Mouse (Mus musculus): Measurements from ENCODE around the gene Fntb. TPM values are rescaled to one million over a fixed set of nuclear protein-coding genes. Genes with fewer than 3 reads are reported as not detected.

Gene Fntb
- polyA plus RNA-seq, 1 experiment from 2014 or later: 39.9 TPM

GRCm38 (mm10) chr12:76948185-76948584 lies 182.8 kb downstream of the Fntb start:
- Histone ChIP-seq H3K9ac (replicated peaks; ENCODE audit: low read length) (no peak overlapping the region), H3K27ac (replicated peaks; ENCODE audit: low read depth, low read length) (no peak overlapping the region), H3K4me1 (ENCODE audit: control insufficient read depth, insufficient read depth, low read length) (no peaks in the 10 kb centered on the region), H3K36me3 (ENCODE audit: control insufficient read depth, insufficient read depth, low read length) (peaks cover 90% of the 10 kb centered on the region), H3K9me3 (ENCODE audit: control insufficient read depth, low read length) (no peaks in the 10 kb centered on the region), H3K4me3 (replicated peaks; ENCODE audit: low read depth, low read length) (no peak overlapping the region), H3K4me2 (ENCODE audit: low read length) (no peak overlapping the region), H3K27me3 (ENCODE audit: control insufficient read depth, insufficient read depth, low read length) (no peaks in the 10 kb centered on the region)
- WGBS: 89% methylated on average over 2 of the region's 2 CpGs
- ATAC-seq (ENCODE audit: low FRiP score, low TSS enrichment): no peak
- no peak for DNase-seq

- 94% methylated on average over 3 of the region's 3 CpGs for WGBS
- H3K4me3 ChIP-seq (replicated peaks; ENCODE audit: low read depth, low read length): no peak overlapping the region
- H3K4me2 ChIP-seq (ENCODE audit: low read length): no peak overlapping the region
- no peaks in the 10 kb centered on the region for H3K9me3 ChIP-seq (ENCODE audit: control insufficient read depth, low read length)
- no peaks in the 10 kb centered on the region for H3K27me3 ChIP-seq (ENCODE audit: control insufficient read depth, insufficient read depth, low read length)
- H3K27ac ChIP-seq (replicated peaks; ENCODE audit: low read depth, low read length): no peak overlapping the region
- DNase-seq (no peak), ATAC-seq (ENCODE audit: low FRiP score, low TSS enrichment) (no peak)
- H3K9ac ChIP-seq (replicated peaks; ENCODE audit: low read length): no peak overlapping the region
- H3K4me1 ChIP-seq (ENCODE audit: control insufficient read depth, insufficient read depth, low read length): no peaks in the 10 kb centered on the region
- H3K36me3 ChIP-seq (ENCODE audit: control insufficient read depth, insufficient read depth, low read length): peaks cover 90% of the 10 kb centered on the region
Observed at GRCm38 (mm10) chr12:76948781-76949180, 183.4 kb downstream of the Fntb start.

- Histone ChIP-seq H3K4me1 (ENCODE audit: control insufficient read depth, insufficient read depth, low read length) (no peaks in the 10 kb centered on the region), H3K27me3 (ENCODE audit: control insufficient read depth, insufficient read depth, low read length) (no peaks in the 10 kb centered on the region), H3K9ac (replicated peaks; ENCODE audit: low read length) (no peak overlapping the region), H3K4me3 (replicated peaks; ENCODE audit: low read depth, low read length) (no peak overlapping the region), H3K4me2 (ENCODE audit: low read length) (no peak overlapping the region), H3K27ac (replicated peaks; ENCODE audit: low read depth, low read length) (no peak overlapping the region), H3K9me3 (ENCODE audit: control insufficient read depth, low read length) (no peaks in the 10 kb centered on the region), H3K36me3 (ENCODE audit: control insufficient read depth, insufficient read depth, low read length) (peaks cover 81% of the 10 kb centered on the region)
- ATAC-seq (ENCODE audit: low FRiP score, low TSS enrichment): no peak
- no peak for DNase-seq
- WGBS: 90% methylated on average over 5 of the region's 5 CpGs
Observed at GRCm38 (mm10) chr12:76950330-76950729, 184.9 kb downstream of the Fntb start.

- H3K27ac ChIP-seq (replicated peaks; ENCODE audit: low read depth, low read length): no peak overlapping the region
- H3K36me3 ChIP-seq (ENCODE audit: control insufficient read depth, insufficient read depth, low read length): peaks cover 71% of the 10 kb centered on the region
- H3K4me3 ChIP-seq (replicated peaks; ENCODE audit: low read depth, low read length): no peak overlapping the region
- H3K9ac ChIP-seq (replicated peaks; ENCODE audit: low read length): no peak overlapping the region
- no peaks in the 10 kb centered on the region for H3K27me3 ChIP-seq (ENCODE audit: control insufficient read depth, insufficient read depth, low read length)
- no peaks in the 10 kb centered on the region for H3K4me1 ChIP-seq (ENCODE audit: control insufficient read depth, insufficient read depth, low read length)
- H3K4me2 ChIP-seq (ENCODE audit: low read length): no peak overlapping the region
- ATAC-seq (ENCODE audit: low FRiP score, low TSS enrichment) (no peak), DNase-seq (no peak)
- no peaks in the 10 kb centered on the region for H3K9me3 ChIP-seq (ENCODE audit: control insufficient read depth, low read length)
- 92% methylated on average over 2 of the region's 2 CpGs for WGBS
Observed at GRCm38 (mm10) chr12:76953750-76954363, 188.5 kb downstream of the Fntb start.

- H3K36me3 ChIP-seq (ENCODE audit: control insufficient read depth, insufficient read depth, low read length): peaks cover 71% of the 10 kb centered on the region
Observed at GRCm38 (mm10) chr12:76954698-76955423, 189.5 kb downstream of the Fntb start.

GRCm38 (mm10) chr12:76957688-76958087 lies 192.3 kb downstream of the Fntb start:
- no peak overlapping the region for H3K4me2 ChIP-seq (ENCODE audit: low read length)
- WGBS: 93% methylated on average over 5 of the region's 5 CpGs
- no peak for ATAC-seq (ENCODE audit: low FRiP score, low TSS enrichment)

More at GRCm38 (mm10) chr12:76954698-76955423, 189.5 kb downstream of the Fntb start:
- WGBS: 80% methylated on average over 10 of the region's 10 CpGs
- no peak overlapping the region for H3K27ac ChIP-seq (replicated peaks; ENCODE audit: low read depth, low read length)
- no peaks in the 10 kb centered on the region for H3K9me3 ChIP-seq (ENCODE audit: control insufficient read depth, low read length)
- DNase-seq (peak; percentile 37), ATAC-seq (ENCODE audit: low FRiP score, low TSS enrichment) (no peak)
- H3K4me3 ChIP-seq (replicated peaks; ENCODE audit: low read depth, low read length): no peak overlapping the region
- H3K4me1 ChIP-seq (ENCODE audit: control insufficient read depth, insufficient read depth, low read length): no peaks in the 10 kb centered on the region
- no peak overlapping the region for H3K4me2 ChIP-seq (ENCODE audit: low read length)
- no peaks in the 10 kb centered on the region for H3K27me3 ChIP-seq (ENCODE audit: control insufficient read depth, insufficient read depth, low read length)
- no peak overlapping the region for H3K9ac ChIP-seq (replicated peaks; ENCODE audit: low read length)

GRCm38 (mm10) chr12:76961052-76961931 lies 195.9 kb downstream of the Fntb start:
- Histone ChIP-seq H3K9me3 (ENCODE audit: control insufficient read depth, low read length) (no peaks in the 10 kb centered on the region), H3K4me1 (ENCODE audit: control insufficient read depth, insufficient read depth, low read length) (peaks cover 11% of the 10 kb centered on the region), H3K36me3 (ENCODE audit: control insufficient read depth, insufficient read depth, low read length) (peaks cover 23% of the 10 kb centered on the region), H3K27ac (replicated peaks; ENCODE audit: low read depth, low read length) (peak overlapping the region; percentile 73), H3K4me2 (ENCODE audit: low read length) (peak overlapping the region; percentile 85), H3K9ac (replicated peaks; ENCODE audit: low read length) (peak overlapping the region; percentile 81), H3K27me3 (ENCODE audit: control insufficient read depth, insufficient read depth, low read length) (no peaks in the 10 kb centered on the region), H3K4me3 (replicated peaks; ENCODE audit: low read depth, low read length) (peak overlapping the region; percentile 91)
- 7% methylated on average over 38 of the region's 45 CpGs for WGBS
- DNase-seq (peak; percentile 12), ATAC-seq (ENCODE audit: low FRiP score, low TSS enrichment) (peak; percentile 38)

More at GRCm38 (mm10) chr12:76957688-76958087, 192.3 kb downstream of the Fntb start:
- Histone ChIP-seq H3K4me1 (ENCODE audit: control insufficient read depth, insufficient read depth, low read length) (peaks cover 8% of the 10 kb centered on the region), H3K36me3 (ENCODE audit: control insufficient read depth, insufficient read depth, low read length) (peaks cover 48% of the 10 kb centered on the region), H3K9ac (replicated peaks; ENCODE audit: low read length) (no peak overlapping the region), H3K4me3 (replicated peaks; ENCODE audit: low read depth, low read length) (no peak overlapping the region), H3K9me3 (ENCODE audit: control insufficient read depth, low read length) (no peaks in the 10 kb centered on the region), H3K27me3 (ENCODE audit: control insufficient read depth, insufficient read depth, low read length) (no peaks in the 10 kb centered on the region), H3K27ac (replicated peaks; ENCODE audit: low read depth, low read length) (no peak overlapping the region)
- no peak for DNase-seq

- peak within 1 kb of the TSS; percentile 91 for H3K4me3 ChIP-seq (replicated peaks; ENCODE audit: low read depth, low read length)
- peak within 1 kb of the TSS; percentile 81 for H3K9ac ChIP-seq (replicated peaks; ENCODE audit: low read length)
- peak within 1 kb of the TSS; percentile 85 for H3K4me2 ChIP-seq (ENCODE audit: low read length)
- H3K4me1 ChIP-seq (ENCODE audit: control insufficient read depth, insufficient read depth, low read length): peaks cover 11% of the 10 kb centered on the region
- under 1% methylated on average over 73 of the region's 73 CpGs for WGBS
- no peaks in the 10 kb centered on the region for H3K27me3 ChIP-seq (ENCODE audit: control insufficient read depth, insufficient read depth, low read length)
- peak within 1 kb of the TSS; percentile 73 for H3K27ac ChIP-seq (replicated peaks; ENCODE audit: low read depth, low read length)
- H3K9me3 ChIP-seq (ENCODE audit: control insufficient read depth, low read length): no peaks in the 10 kb centered on the region
- ATAC-seq (ENCODE audit: low FRiP score, low TSS enrichment) (peak; percentile 99), DNase-seq (peak; percentile 100)
- H3K36me3 ChIP-seq (ENCODE audit: control insufficient read depth, insufficient read depth, low read length): peaks cover 18% of the 10 kb centered on the region
Observed at GRCm38 (mm10) chr12:76961932-76962891, 196.8 kb downstream of the Fntb start, which contains the start of gene Max. Gene Max (minus strand): TSS chr12:76962201.

Data from midbrain, embryonic 14.5 days (tissue).